ENCODE assay signal across 8 mouse cellular contexts in the genomic region with DNA sequence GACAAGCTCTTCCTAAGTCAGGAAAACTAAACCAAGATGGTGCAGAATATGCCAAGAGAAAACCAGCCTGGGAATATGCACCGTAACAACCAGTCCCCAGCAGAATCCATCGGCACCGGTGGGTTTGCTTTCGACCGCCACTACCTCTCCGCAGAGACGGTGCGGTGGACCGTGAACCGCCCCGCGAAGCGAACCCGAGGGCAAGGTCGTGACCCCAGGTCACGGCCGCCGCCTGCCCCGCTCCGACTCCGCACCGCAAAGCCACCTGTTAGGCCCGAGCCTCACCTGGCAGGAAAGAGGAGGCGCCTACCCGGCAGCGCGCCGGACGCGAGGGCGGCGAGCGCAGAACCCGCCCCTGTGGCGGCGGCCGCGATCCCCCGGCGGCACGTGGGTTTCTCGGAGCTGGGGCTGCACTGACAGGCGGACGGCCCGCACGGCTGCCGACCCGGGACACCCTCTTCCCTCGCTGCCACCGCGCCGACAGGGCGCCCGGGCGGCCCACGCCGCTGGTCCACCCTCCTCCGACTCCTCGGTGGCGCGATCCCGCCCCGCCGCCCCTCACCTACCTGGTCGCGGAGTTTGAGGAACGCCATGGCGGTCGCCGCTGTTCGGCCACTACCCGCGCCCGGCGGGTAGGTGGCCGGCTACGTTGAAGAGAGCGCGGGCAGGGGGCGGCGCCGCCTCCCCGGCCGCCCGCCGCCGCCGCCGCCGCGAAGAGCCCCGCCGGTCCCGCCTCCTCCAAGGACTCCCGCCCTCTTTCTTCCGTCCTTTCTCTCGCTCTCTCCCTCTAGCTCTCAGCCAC. TPM values are rescaled to one million over a fixed set of nuclear protein-coding genes. Genes with fewer than 3 reads are reported as not detected.
DNase-seq lines count a peak whose midpoint lies in the region; ATAC-seq lines count a peak whose summit lies in the region.

No protein-coding gene starts in this region.

- peak overlapping the region; percentile 86 for H3K4me3 ChIP-seq in brown adipose tissue, adult 24 weeks (ENCODE audit: insufficient read depth, low read depth, low read length)
- H3K4me3 ChIP-seq in forebrain, embryonic 10.5 days, result peak overlapping the region; percentile 93
- peak overlapping the region; percentile 86 for H3K4me3 ChIP-seq in neural tube, embryonic 14.5 days (ENCODE audit: low read depth, low read length)

- no peaks in the 10 kb centered on the region for H3K27me3 ChIP-seq in forebrain, embryonic 10.5 days (ENCODE audit: poor library complexity, severe bottlenecking)
- H3K27me3 ChIP-seq in neural tube, embryonic 14.5 days (ENCODE audit: control insufficient read depth, insufficient read depth, low read length), result no peaks in the 10 kb centered on the region

- H3K36me3 ChIP-seq in forebrain, embryonic 10.5 days (replicated peaks), result peaks cover 6% of the 10 kb centered on the region; the same call in 1 of the 2 replicates
- H3K36me3 ChIP-seq in neural tube, embryonic 14.5 days (ENCODE audit: control insufficient read depth, insufficient read depth, low read length), result no peaks in the 10 kb centered on the region

- peak overlapping the region; percentile 84 for H3K4me2 ChIP-seq in neural tube, embryonic 14.5 days (ENCODE audit: low read depth, low read length)

- peak overlapping the region; percentile 62 for H3K27ac ChIP-seq in brown adipose tissue, adult 24 weeks (replicated peaks; ENCODE audit: low read depth, low read length)
- peak overlapping the region; percentile 96 for H3K27ac ChIP-seq in forebrain, embryonic 10.5 days
- peak overlapping the region; percentile 93 for H3K27ac ChIP-seq in neural tube, embryonic 14.5 days (ENCODE audit: low read depth, low read length)

- ATAC-seq in neural tube, embryonic 14.5 days (ENCODE audit: low read depth), result peak; percentile 67

- intact Hi-C loops in heart, postnatal 10 days (cut with DNase I), result loop anchor here (5.0 kb wide), 1 partner anchor 72 kb away; no protein-coding TSS in a partner anchor

- no peaks in the 10 kb centered on the region; the same call in 1 of the 2 replicates for H3K4me1 ChIP-seq in brown adipose tissue, adult 24 weeks (ENCODE audit: control insufficient read depth, insufficient read depth, insufficient read length, low read length)
- peaks cover 37% of the 10 kb centered on the region for H3K4me1 ChIP-seq in forebrain, embryonic 10.5 days
- peaks cover 5% of the 10 kb centered on the region; the same call in 1 of the 2 replicates for H3K4me1 ChIP-seq in neural tube, embryonic 14.5 days (ENCODE audit: control insufficient read depth, insufficient read depth, low read length)

- H3K9ac ChIP-seq in neural tube, embryonic 14.5 days (replicated peaks; ENCODE audit: low read depth, low read length), result peak overlapping the region; percentile 84

- peak; percentile 79 for DNase-seq in CD4-positive, CD25-positive, alpha-beta regulatory T cell, adult 2 months (ENCODE audit: low read depth, low spot score)
- DNase-seq in forebrain, embryonic 10.5 days (ENCODE audit: extremely low spot score, low spot score), result peak; percentile 56
- DNase-seq in heart, postnatal 10 days, result peak; percentile 59 to 63
- peak; percentile 22 for DNase-seq in large intestine, adult 2 months (ENCODE audit: low read depth, low spot score)
- DNase-seq in lung, adult 18-20 months, result peak; percentile 62 to 68
- peak; percentile 72 for DNase-seq in testis, postnatal 10 days (ENCODE audit: low spot score)

- under 1% methylated on average over 83 of the region's 97 CpGs for WGBS in forebrain, embryonic 10.5 days
- WGBS in large intestine, adult 2 months, result under 1% methylated on average over 83 of the region's 97 CpGs
- WGBS in neural tube, embryonic 14.5 days, result under 1% methylated on average over 76 of the region's 97 CpGs

- no peaks in the 10 kb centered on the region for H3K9me3 ChIP-seq in forebrain, embryonic 10.5 days
- no peaks in the 10 kb centered on the region for H3K9me3 ChIP-seq in neural tube, embryonic 14.5 days (ENCODE audit: control insufficient read depth, low read length)

RNA-seq across cellular contexts. Expression of gene Ankrd28, which starts 0.5 kb away (rescaled TPM):
- 12.1 and 17.8 TPM in 2 replicates for polyA plus RNA-seq in brown adipose tissue, adult 24 weeks (2012; ENCODE audit: insufficient read depth, insufficient read length, missing spikeins)
- polyA plus RNA-seq in forebrain, embryonic 10.5 days (2016; fragmentation: Nextera tagmentation; extraction: Ambion mirVana), result 13.3 and 14.1 TPM in 2 replicates
- total RNA-seq in heart, postnatal 10 days (2021), result 10 to 100 TPM; 40.8 to 41.0 TPM
- 4.5 and 7.3 TPM in 2 replicates for polyA plus RNA-seq in large intestine, adult 2 months (2012; rRNA removed)
- 18.3 and 19.0 TPM in 2 replicates for polyA plus RNA-seq in neural tube, embryonic 14.5 days (2014; fragmentation: Nextera tagmentation; extraction: Ambion mirVana)

Comparison
In these comparisons a context has a peak if more than half of its experiments do, and no peak if none do; other contexts are left out.
1. Peak in every context shown above with its lines: DNase-seq, ATAC-seq, H3K4me3 ChIP-seq and H3K27ac ChIP-seq.
2. DNase-seq: peak in every context shown above with its lines; median percentile 79 in CD4-positive, CD25-positive, alpha-beta regulatory T cell, adult 2 months; 72 in testis, postnatal 10 days; 65 in lung, adult 18-20 months; 61 in heart, postnatal 10 days; 56 in forebrain, embryonic 10.5 days; 22 in large intestine, adult 2 months.